ENCODE assay signal across 9 mouse cellular contexts in the genomic region with DNA sequence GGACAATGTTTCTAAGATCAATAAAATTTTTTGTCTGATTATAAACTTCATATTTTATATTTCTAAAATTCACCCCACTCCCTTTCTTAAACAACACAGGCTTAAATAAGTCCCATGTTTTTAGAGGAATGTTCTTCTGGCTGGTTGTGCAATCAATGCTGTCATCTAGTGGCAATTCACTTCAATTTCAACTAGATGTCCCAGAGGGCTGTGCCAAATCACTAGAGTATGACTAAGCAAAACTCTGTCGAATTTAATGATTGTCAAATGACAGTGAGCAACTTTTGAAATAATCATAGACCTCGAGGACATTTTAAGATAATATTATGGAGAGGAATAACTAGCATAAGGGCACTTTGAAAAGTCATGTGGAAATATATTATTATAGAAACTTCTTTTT. TPM values are rescaled to one million over a fixed set of nuclear protein-coding genes. Genes with fewer than 3 reads are reported as not detected.
DNase-seq lines count a peak whose midpoint lies in the region; ATAC-seq and TF ChIP-seq lines count a peak whose summit lies in the region.
"Had no signal": no experiment of that assay in that cellular context is flagged by ENCODE, and none has a peak within 500 bp of the region (broad histone marks: within the 10 kb centered on the region; RNA-seq: fewer than 3 reads in every experiment).

No protein-coding gene starts in this region.

- H3K4me2 ChIP-seq in embryonic facial prominence, embryonic 11.5 days (ENCODE audit: low read depth, low read length): no peak overlapping the region

- H3K4me3 ChIP-seq in embryonic facial prominence, embryonic 11.5 days (ENCODE audit: low read depth, low read length): no peak overlapping the region
- no peak overlapping the region for H3K4me3 ChIP-seq in embryonic facial prominence, embryonic 10.5 days
- no peak overlapping the region for H3K4me3 ChIP-seq in left cerebral cortex, adult 2 months

- no peaks in the 10 kb centered on the region for H3K4me1 ChIP-seq in embryonic facial prominence, embryonic 11.5 days (ENCODE audit: control insufficient read depth, insufficient read depth, low read length)
- no peaks in the 10 kb centered on the region for H3K4me1 ChIP-seq in embryonic facial prominence, embryonic 10.5 days

- 45% methylated on average over 2 of the region's 2 CpGs for WGBS in embryonic facial prominence, embryonic 11.5 days
- WGBS in embryonic facial prominence, embryonic 10.5 days: 68% methylated on average over 2 of the region's 2 CpGs

- ATAC-seq in embryonic facial prominence, embryonic 11.5 days (replicated peaks; ENCODE audit: insufficient number of reproducible peaks, low FRiP score, low TSS enrichment, low read depth): no peak
- ATAC-seq in megakaryocyte progenitor cell, adult 5-6 weeks (replicated peaks; ENCODE audit: poor library complexity): peak; percentile 75

- no peak overlapping the region for H3K27ac ChIP-seq in embryonic facial prominence, embryonic 11.5 days (replicated peaks; ENCODE audit: low read depth, low read length)
- no peak overlapping the region for H3K27ac ChIP-seq in embryonic facial prominence, embryonic 10.5 days (replicated peaks)
- no peak overlapping the region for H3K27ac ChIP-seq in left cerebral cortex, adult 2 months

- peak; percentile 62 for TF ChIP-seq CTCF in left cerebral cortex, adult 2 months (IDR thresholded peaks at IDR 0.05)

- intact Hi-C loops in left cerebral cortex, adult 2 months (cut with DNase I): loop anchor here (5.0 kb wide), 1 partner anchor 40 kb away; no protein-coding TSS in a partner anchor

- DNase-seq in embryonic facial prominence, embryonic 11.5 days (ENCODE audit: low spot score): peak; percentile 19
- no peak for DNase-seq in embryonic facial prominence, embryonic 10.5 days (ENCODE audit: low spot score)
- no peak for DNase-seq in left cerebral cortex, adult 2 months (ENCODE audit: extremely low spot score in 1 of 2, low spot score in 2 of 2)
- no peak for DNase-seq in left cerebral cortex, adult 11 months (ENCODE audit: low spot score)
- peak; percentile 57 for DNase-seq in adrenal gland, postnatal 14 days
- DNase-seq in retina, postnatal 1 day: no peak
- no peak for DNase-seq in urinary bladder, postnatal 36 days (ENCODE audit: low spot score in 2 of 2)
- DNase-seq: cerebellum, postnatal 36 days had no signal

- no peaks in the 10 kb centered on the region for H3K27me3 ChIP-seq in embryonic facial prominence, embryonic 11.5 days (ENCODE audit: control insufficient read depth, insufficient read depth, low read length)
- no peaks in the 10 kb centered on the region for H3K27me3 ChIP-seq in embryonic facial prominence, embryonic 10.5 days (replicated peaks; ENCODE audit: low read depth, poor library complexity, severe bottlenecking)

- no peak overlapping the region for H3K9ac ChIP-seq in embryonic facial prominence, embryonic 11.5 days (replicated peaks; ENCODE audit: low read length)

- H3K9me3 ChIP-seq in embryonic facial prominence, embryonic 11.5 days (replicated peaks; ENCODE audit: control insufficient read depth, low read length): no peaks in the 10 kb centered on the region
- H3K9me3 ChIP-seq in embryonic facial prominence, embryonic 10.5 days: peaks cover 9% of the 10 kb centered on the region; the same call in 1 of the 2 replicates

- H3K36me3 ChIP-seq in embryonic facial prominence, embryonic 11.5 days (replicated peaks; ENCODE audit: control insufficient read depth, insufficient read depth, low read depth, low read length): no peaks in the 10 kb centered on the region
- H3K36me3 ChIP-seq in embryonic facial prominence, embryonic 10.5 days (replicated peaks): no peaks in the 10 kb centered on the region

RNA-seq across cellular contexts. Expression of a gene that starts 31.7 kb away (rescaled TPM):
- 0.60 and 0.69 TPM in 2 replicates for polyA plus RNA-seq in embryonic facial prominence, embryonic 11.5 days (2014; fragmentation: Nextera tagmentation; extraction: Ambion mirVana)
- polyA plus RNA-seq in embryonic facial prominence, embryonic 10.5 days (2016; fragmentation: Nextera tagmentation; extraction: Ambion mirVana): 0.28 and 0.50 TPM in 2 replicates
- total RNA-seq in left cerebral cortex, adult 2 months (2021): 10 to 100 TPM in 1 of 2 experiments, 1 to 10 TPM in 1; 5.7 to 13.1 TPM
- 10.1 and 12.5 TPM in 2 replicates for total RNA-seq in adrenal gland, postnatal 14 days (2021)
- not detected in 2 replicates for total RNA-seq in megakaryocyte progenitor cell, adult 5-6 weeks (2015)
- total RNA-seq in megakaryocyte progenitor cell, adult 5-6 weeks (2017): not detected in 2 replicates

Comparison
In these comparisons a context has a peak if more than half of its experiments do, and no peak if none do; other contexts are left out.
1. DNase-seq: peak in embryonic facial prominence, embryonic 11.5 days (single experiment) and adrenal gland, postnatal 14 days (single experiment); none in embryonic facial prominence, embryonic 10.5 days (single experiment), left cerebral cortex, adult 2 months (0 of 2), left cerebral cortex, adult 11 months (single experiment), retina, postnatal 1 day (single experiment) and urinary bladder, postnatal 36 days (0 of 2).
2. RNA of a gene that starts 31.7 kb away (total RNA-seq): 5.7 to 13.1 TPM in left cerebral cortex, adult 2 months and 10.1 to 12.5 TPM in adrenal gland, postnatal 14 days; not detected in megakaryocyte progenitor cell, adult 5-6 weeks; every median in the first group is over 4 times any median in the second.